Mouse (Mus musculus) c-Kit-positive CD71-positive TER-119-positive erythroid progenitor cells, embryonic 14.5 days (primary cell): ENCODE measurements around the gene Zdhhc14.
A peak's percentile ranks its signal among the peaks of the same experiment; 100 is the strongest.

Experiments used
- DNase-seq: peaks from one replicate; pipeline ENCODE4 v3.0.0-alpha.2; 2013; ENCODE audit warnings: low spot score

The Zdhhc14 gene

GRCm38 (mm10) chr17:5607352-5607751, 115.0 kb downstream of the Zdhhc14 start:
- no peak for DNase-seq

- no peak for DNase-seq
These were observed 117.7 kb downstream of the Zdhhc14 start for GRCm38 (mm10) chr17:5609875-5610552.

GRCm38 (mm10) chr17:5612236-5612635, 119.9 kb downstream of the Zdhhc14 start:
- DNase-seq: no peak

- DNase-seq: peak; percentile 7
These were observed 122.5 kb downstream of the Zdhhc14 start for GRCm38 (mm10) chr17:5614771-5615318.

DNA sequence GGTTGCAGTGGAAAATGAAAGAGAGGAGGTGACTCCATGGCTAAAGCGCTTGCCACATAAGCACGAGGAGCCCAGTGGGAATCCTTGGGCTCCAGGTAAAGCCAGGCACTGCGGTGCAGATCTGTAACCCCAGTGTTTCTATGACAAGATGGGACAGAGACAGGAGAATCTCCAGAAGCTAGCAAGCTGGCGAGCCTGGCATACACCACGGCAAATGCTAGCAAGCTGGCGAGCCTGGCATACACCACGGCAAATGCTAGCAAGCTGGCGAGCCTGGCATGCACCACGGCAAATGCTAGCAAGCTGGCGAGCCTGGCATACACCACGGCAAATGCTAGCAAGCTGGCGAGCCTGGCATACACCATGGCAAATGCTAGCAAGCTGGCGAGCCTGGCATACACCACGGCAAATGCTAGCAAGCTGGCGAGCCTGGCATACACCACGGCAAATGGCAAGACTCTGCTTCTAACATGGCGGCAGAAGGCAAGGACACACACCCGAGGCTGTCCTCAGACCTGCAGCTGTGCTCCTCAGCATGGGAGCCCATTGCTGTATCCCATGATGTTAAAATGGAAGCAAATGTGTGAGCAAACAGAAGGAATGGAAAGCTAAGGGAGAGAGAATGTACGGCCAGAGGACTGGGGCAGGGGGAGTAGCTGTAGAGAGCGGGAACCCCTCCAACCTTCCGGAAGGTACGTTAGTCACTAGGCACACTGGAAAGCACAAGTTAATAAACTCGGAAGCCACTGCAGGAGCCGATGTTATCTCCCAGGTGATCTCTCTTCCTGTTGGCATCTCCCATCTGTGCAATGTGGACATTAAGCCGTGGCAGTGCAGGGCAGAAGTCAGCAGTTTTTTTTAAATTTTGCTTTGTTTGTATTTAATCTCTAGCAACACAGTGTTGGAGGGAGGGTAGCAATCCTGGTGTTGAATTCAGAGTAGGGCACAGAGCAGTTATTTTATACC, 129.6 kb downstream of the Zdhhc14 start:
- DNase-seq: no peak

GRCm38 (mm10) chr17:5622764-5623163, 130.4 kb downstream of the Zdhhc14 start:
- peak; percentile 26 for DNase-seq

- DNase-seq: no peak
These were observed 130.8 kb downstream of the Zdhhc14 start for GRCm38 (mm10) chr17:5623181-5623580.

GRCm38 (mm10) chr17:5624815-5625214, 132.5 kb downstream of the Zdhhc14 start:
- peak; percentile 14 for DNase-seq

GRCm38 (mm10) chr17:5626402-5626801, 134.0 kb downstream of the Zdhhc14 start:
- DNase-seq: no peak

GRCm38 (mm10) chr17:5627664-5628063, 135.3 kb downstream of the Zdhhc14 start:
- no peak for DNase-seq

DNA sequence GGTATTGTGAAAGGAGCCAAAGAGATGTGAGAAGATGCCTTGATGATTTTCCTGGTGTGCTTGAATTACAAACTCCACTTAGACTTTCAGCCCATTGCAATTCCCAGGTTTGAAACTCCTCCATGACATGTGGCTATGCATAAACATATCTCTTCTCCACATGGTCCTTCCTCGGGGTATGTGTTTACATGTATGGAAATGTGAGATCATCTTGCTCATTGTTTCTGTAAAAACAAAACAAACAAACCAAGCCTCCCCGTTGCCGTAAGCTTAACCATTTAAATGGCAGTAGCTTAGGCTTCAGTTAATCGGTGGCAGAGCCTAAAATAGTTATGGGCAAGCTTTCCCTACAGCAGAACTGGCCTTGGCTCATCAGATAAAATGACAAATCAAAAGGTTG, 137.3 kb downstream of the Zdhhc14 start:
- DNase-seq: no peak

GRCm38 (mm10) chr17:5635254-5635653, 142.9 kb downstream of the Zdhhc14 start:
- no peak for DNase-seq

- no peak for DNase-seq
These were observed 149.1 kb downstream of the Zdhhc14 start for GRCm38 (mm10) chr17:5641436-5641835.

DNA sequence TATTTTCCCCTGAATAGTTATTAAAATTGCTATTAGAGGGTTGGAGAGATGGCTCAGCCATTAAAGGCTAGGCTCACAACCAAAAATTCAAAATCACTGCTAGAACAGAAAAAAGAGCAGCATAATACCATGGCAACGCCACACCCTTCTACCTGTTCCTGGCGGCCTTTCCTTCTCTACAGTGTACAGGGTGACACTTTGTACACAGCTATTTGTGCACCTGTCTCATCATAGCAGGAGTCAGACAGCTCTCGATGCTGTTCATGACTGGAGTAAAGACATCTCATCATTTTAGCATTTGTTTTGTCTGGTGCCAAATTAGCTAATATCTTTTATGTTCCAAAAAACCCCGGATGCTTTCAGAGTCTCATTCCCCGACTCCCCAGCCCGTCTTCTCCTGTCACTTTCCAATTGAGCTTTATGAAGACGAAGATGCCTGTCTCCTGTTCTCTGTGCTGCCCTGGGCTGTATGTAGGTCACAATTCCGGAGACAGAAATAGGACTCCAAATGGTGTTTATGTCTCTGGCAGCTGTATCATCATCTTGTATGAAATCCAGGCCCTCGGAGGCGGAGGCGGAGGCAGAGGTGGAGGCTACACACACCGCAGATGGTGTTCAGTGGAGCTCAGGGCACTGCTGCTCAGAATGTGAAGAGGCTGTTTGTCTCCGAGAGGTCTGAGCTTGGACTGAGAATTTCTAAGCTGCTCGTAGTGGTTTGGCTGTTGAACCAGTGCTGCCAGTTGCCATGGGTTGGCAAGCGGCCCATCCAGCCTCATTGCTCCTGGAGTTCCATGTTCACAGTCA, 150.8 kb downstream of the Zdhhc14 start:
- no peak for DNase-seq

DNA sequence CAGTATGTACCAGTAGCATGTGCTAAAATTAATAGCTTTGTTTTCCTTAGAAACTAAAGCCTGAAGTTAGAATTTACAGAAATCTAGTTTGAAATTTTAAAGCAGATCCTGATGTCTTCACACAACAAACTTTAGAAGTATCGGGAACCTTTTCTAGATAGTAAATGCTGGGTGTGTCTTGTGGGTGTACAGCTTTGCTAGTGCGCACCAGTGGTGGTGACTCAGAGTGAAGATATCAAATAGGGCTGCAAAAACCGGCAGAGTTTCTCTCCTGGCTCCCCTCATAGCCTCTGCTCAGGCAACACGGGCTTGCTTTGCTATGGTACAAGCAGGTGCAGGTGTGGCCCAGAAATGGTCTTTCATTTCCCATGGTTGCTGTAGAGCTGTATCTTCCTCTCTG, 157.8 kb downstream of the Zdhhc14 start:
- DNase-seq: no peak

- no peak for DNase-seq
These were observed 158.3 kb downstream of the Zdhhc14 start for GRCm38 (mm10) chr17:5650642-5651041.

- no peak for DNase-seq
These were observed 159.2 kb downstream of the Zdhhc14 start for GRCm38 (mm10) chr17:5651551-5651950.

- DNase-seq: no peak
These were observed 161.6 kb downstream of the Zdhhc14 start for GRCm38 (mm10) chr17:5653981-5654380.

GRCm38 (mm10) chr17:5655536-5655935, 163.2 kb downstream of the Zdhhc14 start:
- DNase-seq: no peak

DNA sequence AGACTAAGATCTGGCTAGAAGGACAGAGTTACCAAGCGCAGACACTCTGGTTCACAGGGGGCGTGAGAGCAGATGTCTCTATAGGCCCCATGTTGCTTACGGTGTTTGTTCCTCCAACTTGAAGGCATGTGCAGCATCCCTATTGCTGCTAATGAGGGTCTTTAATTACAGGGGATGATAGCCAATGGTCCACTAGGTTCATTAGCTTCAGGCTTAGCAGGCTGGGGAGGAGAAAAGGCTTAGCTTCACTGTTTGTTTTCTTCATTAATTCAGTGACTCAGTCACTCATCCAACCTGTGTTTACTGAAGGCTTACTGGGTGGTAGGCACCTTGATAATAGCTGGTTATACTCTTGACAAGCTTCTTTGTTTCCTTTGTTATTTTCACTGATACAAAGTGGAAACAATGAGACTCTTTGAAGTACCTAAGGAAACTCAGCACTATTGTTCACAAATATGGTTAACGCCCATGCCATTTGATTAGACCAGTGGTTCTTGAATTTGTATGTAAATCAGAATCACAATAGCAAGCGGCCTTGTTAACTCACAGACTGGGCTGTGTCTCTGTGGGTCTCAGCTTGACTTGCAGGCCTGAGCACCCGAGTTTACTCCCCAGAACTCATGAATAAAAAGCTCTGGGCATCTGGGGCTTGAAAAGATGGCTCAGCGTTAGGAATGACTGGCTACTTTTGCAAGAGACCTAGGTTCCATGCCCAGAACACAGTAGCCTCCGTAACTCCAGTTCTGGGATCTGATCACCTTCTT, 168.1 kb downstream of the Zdhhc14 start:
- DNase-seq: no peak

GRCm38 (mm10) chr17:5666652-5667051, 174.3 kb downstream of the Zdhhc14 start:
- no peak for DNase-seq
